Mouse (Mus musculus) layer of hippocampus, postnatal 10 days (tissue): ENCODE data around the gene Mettl23. TPM values are rescaled to one million over a fixed set of nuclear protein-coding genes. Genes with fewer than 3 reads are reported as not detected.
"Not testable (repeated sequence)": the region's sequence is repeated elsewhere in the genome, so short reads cannot be mapped to it uniquely, and the experiment has no call there.

Experiments
- DNase-seq, 2 experiments: peaks; one replicate each; pipeline ENCODE4 v3.0.0; 2021; ENCODE audit warnings: low spot score in 2 of 2
- total RNA-seq, 2 experiments: library from RNA; stranded (reverse); gene quantifications; 2 replicates each; pipeline ENCODE4 v1.2.3; 2021

The Mettl23 gene
- total RNA-seq, 2 experiments from 2014 or later, result 32.5 to 33.7 TPM

DNA sequence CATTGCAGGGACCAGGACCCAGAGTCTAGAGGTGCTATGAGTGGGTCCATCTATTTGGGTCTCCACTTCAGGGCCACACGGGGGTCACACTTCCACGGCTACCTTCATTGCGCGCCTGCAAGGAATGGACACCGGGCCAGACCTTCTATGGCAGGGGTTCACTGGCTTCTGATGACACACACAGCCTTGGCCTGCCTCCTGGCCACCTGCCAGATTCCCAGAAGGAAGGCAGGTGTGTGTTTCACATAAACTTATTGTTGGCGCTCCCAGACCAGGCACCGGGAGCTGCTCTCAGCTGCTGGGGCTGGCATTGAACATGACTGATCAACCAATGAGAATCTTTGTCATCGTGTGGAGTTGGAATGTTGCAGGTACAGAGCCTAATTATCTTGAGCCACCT is 35.4 kb downstream of the Mettl23 start:
- DNase-seq, result no peak

DNA sequence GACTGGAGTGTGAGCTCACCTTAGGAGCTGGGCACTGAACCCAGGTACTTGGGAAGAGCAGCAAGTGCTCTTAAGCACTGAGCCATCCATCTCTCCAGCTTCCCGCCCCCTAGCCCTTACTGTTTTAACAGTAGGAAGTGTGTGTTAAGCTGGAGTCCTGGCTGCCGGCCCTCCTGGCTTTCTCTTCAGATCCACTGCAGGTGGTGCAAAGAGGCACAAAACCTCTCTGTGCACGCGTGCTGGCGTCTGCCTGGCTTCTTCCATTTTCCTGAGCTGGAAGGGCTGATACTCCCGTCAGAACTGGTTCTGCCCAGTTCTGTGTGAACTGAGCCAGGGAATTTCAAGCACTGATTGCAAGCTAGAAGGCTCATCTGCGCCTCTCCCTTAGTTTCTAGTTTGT is 37.8 kb downstream of the Mettl23 start:
- DNase-seq, result peak; percentile 31 to 45

DNA sequence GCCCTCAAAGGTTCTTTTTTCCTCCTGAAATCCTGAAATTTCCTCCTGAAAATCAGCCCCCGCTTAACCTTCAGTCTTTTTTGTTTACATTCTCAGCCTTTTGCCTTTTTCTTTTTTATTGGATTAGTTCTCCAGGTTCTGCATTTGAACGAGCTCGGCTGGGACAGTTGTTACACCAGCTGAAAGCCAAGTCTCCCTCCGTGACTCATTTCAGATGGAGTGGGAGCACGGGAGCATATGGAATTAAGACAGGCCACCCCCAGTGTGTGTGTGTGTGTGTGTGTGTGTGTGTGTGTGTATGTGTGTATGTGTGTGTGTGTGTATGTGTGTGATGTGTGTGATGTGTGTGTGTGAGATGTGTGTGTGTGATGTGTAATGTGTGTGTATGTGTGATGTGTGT is 38.4 kb downstream of the Mettl23 start:
- DNase-seq, result no peak

DNA sequence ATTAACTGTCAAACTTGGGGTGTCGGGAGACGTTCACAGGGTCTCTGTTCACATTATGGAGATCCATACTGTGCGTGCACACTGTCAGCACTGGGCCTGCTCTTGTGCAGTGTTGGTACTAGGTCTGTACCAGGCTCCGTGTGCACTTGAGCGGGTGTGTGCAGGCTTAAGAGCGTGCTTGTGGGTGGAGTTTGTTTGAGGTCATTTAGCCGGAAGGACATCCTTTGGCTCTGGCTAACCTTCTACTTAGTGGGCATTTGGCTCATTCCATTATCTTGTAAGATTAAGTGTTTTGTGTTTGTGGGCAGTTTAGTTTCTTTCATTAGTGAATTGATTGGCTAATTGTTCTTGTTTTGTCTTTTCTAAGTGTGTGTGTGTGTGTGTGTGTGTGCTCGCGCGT is 39.4 kb downstream of the Mettl23 start:
- no peak for DNase-seq

DNA sequence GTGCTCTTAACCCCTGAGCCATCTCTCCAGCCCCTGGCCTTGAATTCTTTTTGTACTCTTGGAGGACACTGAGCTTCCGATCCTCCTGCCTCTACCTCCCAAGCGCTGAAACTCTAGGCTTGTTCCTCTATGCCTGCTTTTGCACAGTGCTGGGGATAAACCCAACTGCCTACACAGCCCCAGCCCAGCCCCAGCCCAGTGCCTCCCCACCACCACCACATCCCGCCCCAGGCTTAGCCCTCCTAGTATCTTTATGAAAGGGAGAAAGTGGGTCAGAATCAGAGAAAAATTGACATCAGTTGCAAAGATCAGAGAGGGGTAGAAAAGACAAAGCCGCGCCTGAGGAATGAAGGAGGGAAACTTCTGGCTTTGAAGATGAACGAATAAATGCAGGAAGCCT is 41.0 kb downstream of the Mettl23 start:
- no peak for DNase-seq

DNA sequence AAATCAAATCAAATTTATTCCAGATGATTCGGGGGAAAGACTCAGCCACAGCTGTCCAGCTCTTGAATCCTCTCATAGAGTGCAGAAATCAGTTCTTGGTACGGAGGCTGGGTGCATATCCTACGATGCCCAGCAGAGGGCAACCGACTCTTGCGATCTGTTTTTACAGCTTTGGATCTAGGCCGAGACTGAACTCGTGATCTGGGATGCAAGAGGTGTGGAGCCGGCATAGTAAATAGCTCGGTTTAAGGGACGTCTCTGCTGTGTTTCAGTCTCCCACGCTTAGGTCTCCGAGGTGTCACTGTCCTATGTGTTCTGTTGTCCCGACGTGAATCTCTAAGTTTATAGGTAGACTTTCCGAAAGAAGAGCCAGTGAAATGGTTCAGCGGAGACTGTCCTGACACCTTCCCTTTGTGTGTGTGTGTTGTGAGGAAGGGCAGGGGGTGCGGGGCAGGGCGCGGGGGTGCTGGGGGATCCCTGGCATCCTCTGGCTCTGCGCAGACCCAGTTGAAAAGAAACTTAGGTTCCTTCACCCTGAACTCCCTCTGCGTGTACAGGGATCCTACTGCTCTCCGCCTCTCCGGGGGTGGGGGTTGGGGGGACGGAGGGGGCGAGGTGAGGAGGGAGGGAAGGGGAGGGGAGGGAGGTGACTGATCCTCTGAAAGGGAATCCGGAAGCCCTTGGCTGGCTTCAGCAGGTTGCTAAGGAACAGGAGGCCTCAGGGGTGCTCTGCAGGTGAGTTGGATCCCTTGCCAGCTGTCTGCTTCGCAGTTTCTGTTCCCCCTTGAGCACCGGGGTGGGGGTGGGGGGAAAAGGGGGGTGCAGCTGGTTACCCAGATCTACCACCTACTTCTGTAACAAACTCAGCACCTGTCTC is 42.4 kb downstream of the Mettl23 start:
- peak; percentile 85 to 88 for DNase-seq

DNA sequence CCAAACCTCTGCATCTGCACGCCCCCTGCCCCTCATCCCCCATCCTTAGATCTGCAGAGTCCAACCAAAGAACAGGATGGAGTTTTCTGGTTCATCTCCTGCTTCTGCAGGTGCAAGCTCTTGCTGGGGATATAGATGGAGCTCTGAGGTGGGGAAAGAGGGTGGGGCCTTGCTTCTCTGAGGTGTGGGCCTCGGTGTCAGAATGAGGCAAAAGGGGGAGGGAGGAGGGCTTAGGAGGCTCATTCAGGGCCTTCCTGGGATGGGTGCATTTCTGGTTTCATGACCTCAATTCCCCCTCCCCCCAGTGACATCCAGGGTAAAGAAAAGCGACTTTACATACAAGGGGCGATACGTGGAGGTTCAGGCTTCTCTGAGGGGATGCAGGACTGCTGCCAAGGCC is 44.1 kb downstream of the Mettl23 start:
- DNase-seq, result no peak

DNA sequence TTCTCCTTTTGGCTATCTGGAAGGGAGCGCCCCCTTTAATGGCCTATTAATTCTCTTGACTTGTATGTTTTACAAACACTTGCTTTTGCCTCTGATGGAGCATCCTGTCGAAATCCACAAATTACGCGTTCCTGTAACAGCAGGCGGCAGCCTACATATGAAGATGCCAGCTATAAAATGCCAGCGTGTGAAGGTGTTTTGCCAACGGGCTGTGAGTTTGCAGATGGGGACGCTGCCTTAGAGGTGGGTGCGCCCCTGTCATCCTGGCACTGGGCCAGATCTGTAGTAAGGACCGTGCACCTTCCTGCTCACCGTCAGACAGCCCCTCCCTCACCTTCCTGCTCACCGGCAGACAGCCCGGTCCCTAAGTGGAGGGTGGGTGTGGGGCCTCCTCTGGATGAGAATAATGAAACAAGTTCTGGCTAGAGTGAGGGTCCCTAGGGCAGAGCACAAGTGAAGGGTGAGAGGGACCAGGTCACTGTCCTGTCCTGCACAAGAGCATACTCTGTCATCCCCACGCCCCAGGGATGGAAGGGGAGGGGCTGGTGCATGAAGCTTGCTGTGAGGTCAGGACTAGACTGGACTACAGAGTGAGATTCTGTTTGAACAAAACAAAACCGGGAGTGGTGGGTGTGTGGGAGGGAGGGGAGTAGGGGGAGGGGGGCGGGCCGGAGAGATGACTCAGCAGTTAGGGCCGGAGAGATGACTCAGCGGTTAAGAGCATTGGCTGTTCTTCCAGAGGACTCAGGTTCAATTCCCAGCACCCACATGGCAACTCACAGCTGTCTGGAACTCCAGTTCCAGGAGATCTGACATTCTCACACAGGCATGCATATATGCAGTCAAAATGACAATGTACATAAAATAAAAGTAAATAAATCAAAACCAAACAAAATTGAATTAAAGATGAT is 50.7 kb downstream of the Mettl23 start:
- no peak for DNase-seq

DNA sequence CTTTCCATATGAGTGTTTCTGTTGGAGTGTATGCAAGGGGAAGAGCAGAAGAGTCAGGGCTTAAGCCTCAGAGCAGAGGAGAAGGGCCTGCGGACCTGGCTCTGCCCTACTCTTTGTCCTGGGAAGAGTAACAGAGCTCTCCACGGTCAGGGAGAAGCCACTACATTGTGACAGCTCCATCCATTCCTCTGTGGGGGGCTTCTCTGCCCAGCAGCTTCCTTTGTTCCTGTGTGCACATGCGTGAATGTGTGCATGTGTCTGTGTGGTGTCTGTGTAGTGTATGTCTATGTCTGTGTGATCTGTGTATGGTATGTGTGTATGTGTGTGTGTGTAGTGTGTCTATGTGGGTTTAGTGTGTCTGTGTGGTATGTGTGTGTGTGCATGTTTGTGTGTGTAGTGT is 52.3 kb downstream of the Mettl23 start:
- DNase-seq, result no peak

DNA sequence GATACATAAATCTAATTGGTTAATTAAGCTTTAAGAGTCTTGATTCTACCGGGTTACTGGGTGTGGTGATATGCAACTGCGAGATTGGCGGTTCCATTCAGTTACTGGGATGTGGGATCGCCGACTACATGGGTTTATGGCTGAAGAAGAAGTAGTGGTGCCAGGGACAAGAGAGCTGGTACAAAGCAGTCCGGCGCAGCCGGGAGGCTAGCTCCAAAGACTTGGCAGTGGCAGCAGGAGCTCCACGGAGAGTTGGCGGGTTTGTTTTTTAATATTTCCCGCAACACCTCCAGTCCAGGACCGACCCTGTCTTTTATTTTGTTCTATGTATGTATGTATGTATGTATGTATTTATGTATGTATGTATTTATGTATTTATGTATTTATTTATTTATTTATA is 56.2 kb downstream of the Mettl23 start:
- DNase-seq, result no peak

DNA sequence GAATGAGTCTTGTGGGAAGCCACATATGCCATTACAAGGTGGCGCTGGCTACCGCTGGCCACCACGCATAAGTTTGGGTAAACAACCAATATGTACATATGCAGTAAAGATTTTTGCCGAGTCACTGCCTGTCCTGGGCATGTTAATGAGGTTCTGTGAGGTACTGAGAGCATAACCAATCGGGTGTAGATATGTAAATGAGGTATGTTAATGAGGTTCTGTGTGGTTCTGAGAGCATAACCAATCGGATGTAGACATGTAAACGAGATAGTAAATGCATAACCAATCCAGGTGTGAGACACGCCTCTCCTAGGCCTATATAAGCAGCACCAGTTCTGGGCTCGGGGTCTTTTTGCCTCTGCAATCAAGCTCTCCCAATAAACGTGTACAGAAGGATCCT is 59.5 kb downstream of the Mettl23 start:
- not testable (repeated sequence) for DNase-seq

Other genes starting within 250 kb of the Mettl23 start
- 1 to 10 TPM in 1 of 2 experiments, under 1 TPM in 1; 0.94 to 1.5 TPM for gene Rhbdf2, start 216.3 kb upstream of the Mettl23 start, total RNA-seq
- 1 to 10 TPM; 3.4 to 3.8 TPM for gene Prcd, start 189.7 kb upstream of the Mettl23 start, total RNA-seq
- 10 to 100 TPM; 33.0 to 42.3 TPM for gene Cygb, start 189.0 kb upstream of the Mettl23 start, total RNA-seq
- not detected for gene St6galnac1, start 67.8 kb upstream of the Mettl23 start, total RNA-seq
- 10 to 100 TPM; 23.3 to 27.6 TPM for gene Mxra7, start 15.2 kb upstream of the Mettl23 start, total RNA-seq
- 10 to 100 TPM; 30.4 to 31.4 TPM for gene Jmjd6, start 171 bp downstream of the Mettl23 start, total RNA-seq
- gene Mfsd11, start 9.2 kb downstream of the Mettl23 start, total RNA-seq, result 10 to 100 TPM; 42.6 to 43.3 TPM
- gene Srsf2, start 9.8 kb downstream of the Mettl23 start, total RNA-seq, result 100 to 1,000 TPM; 217 to 239 TPM
- 10 to 100 TPM; 58.3 to 65.9 TPM for gene Mgat5b, start 75.6 kb downstream of the Mettl23 start, total RNA-seq